Mouse (Mus musculus) cerebellum, adult 2 months (tissue): ENCODE measurements around the gene Runx1.

ENCODE experiments used
- CTCF ChIP-seq: fragments of 200-500 bp; IDR thresholded peaks from 2 replicates; pipeline ENCODE4 v1.5.1; 2011; ENCODE audit warnings: low read depth, mild to moderate bottlenecking, control low read depth, low read length, moderate library complexity, borderline replicate concordance; ENCODE audit not compliant: insufficient read depth
- POLR2A ChIP-seq: fragments of 200-500 bp; IDR thresholded peaks from 2 replicates; pipeline ENCODE4 v1.6.1; 2011; ENCODE audit warnings: low read length, control low read depth, borderline replicate concordance; ENCODE audit not compliant: insufficient read depth

DNA sequence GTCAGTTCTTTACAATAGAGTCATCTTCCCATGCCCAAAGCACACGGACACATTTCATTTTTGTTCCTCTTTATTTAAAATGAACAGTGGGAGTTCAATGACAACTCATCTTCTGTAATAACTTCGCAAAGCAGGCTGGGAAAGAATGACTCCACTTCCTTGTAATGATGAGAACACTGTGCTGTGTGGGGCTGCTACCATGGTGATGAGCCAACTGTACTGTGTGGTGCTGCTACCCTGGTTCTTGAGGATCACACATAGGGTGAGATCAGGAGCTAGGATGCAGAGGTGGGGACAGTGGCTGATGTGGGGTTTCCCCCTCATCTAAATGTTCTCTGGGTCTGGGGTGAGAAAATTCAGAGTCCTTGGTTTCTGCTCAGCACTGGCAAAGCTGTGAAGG is 38.2 kb upstream of the Runx1 start:
- TF ChIP-seq POLR2A (no peak), CTCF (no peak)
